Mouse (Mus musculus): ENCODE measurements at regions not wholly inside any gene's neighbourhood (a gene's known extent, or its start where the extent isn't known, plus 50 kb on each side); places are given as distances from the start of the nearest gene placed in this dataset.
A peak's percentile ranks its signal among the peaks of the same experiment; 100 is the strongest.

- no peak overlapping the region for H3K4me3 ChIP-seq (ENCODE audit: insufficient read depth, low read depth, low read length)
- H3K36me3 ChIP-seq (ENCODE audit: control insufficient read depth, insufficient read depth, low read length), result no peaks in the 10 kb centered on the region
- 52% methylated on average over 5 of the region's 5 CpGs for WGBS
- no peak for TF ChIP-seq POLR2A (IDR thresholded peaks at IDR 0.05; ENCODE audit: low read depth, low read length)
- no peak for TF ChIP-seq CTCF (conservative IDR thresholded peaks at IDR 0.05; ENCODE audit: insufficient read depth, insufficient read length, low read depth, low read length)
- H3K27ac ChIP-seq (ENCODE audit: insufficient read depth, low read depth, low read length), result no peak overlapping the region
- no peaks in the 10 kb centered on the region for H3K27me3 ChIP-seq (replicated peaks; ENCODE audit: control insufficient read depth, insufficient read depth, low read length)
- no peaks in the 10 kb centered on the region; the same call in 1 of the 2 replicates for H3K4me1 ChIP-seq (ENCODE audit: control insufficient read depth, insufficient read depth, low read length)
- no peak for DNase-seq
These were observed 124.5 kb upstream of the Tut7 start for GRCm38 (mm10) chr13:59947461-59947860.

- 27% methylated on average over 4 of the region's 4 CpGs for WGBS
- no peak for TF ChIP-seq POLR2A (IDR thresholded peaks at IDR 0.05; ENCODE audit: low read depth, low read length)
- TF ChIP-seq CTCF (conservative IDR thresholded peaks at IDR 0.05; ENCODE audit: insufficient read depth, insufficient read length, low read depth, low read length), result no peak
- no peaks in the 10 kb centered on the region for H3K27me3 ChIP-seq (replicated peaks; ENCODE audit: control insufficient read depth, insufficient read depth, low read length)
- no peak overlapping the region for H3K4me3 ChIP-seq (ENCODE audit: insufficient read depth, low read depth, low read length)
- no peaks in the 10 kb centered on the region; the same call in 1 of the 2 replicates for H3K4me1 ChIP-seq (ENCODE audit: control insufficient read depth, insufficient read depth, low read length)
- H3K36me3 ChIP-seq (ENCODE audit: control insufficient read depth, insufficient read depth, low read length), result no peaks in the 10 kb centered on the region
- DNase-seq, result peak; percentile 25
- no peak overlapping the region for H3K27ac ChIP-seq (ENCODE audit: insufficient read depth, low read depth, low read length)
These were observed 123.6 kb upstream of the Tut7 start for GRCm38 (mm10) chr13:59946509-59946908.

GRCm38 (mm10) chr13:59945631-59946030 lies 122.7 kb upstream of the Tut7 start:
- no peak overlapping the region for H3K27ac ChIP-seq (ENCODE audit: insufficient read depth, low read depth, low read length)
- no peak overlapping the region for H3K4me3 ChIP-seq (ENCODE audit: insufficient read depth, low read depth, low read length)
- 97% methylated on average over 1 of the region's 1 CpGs for WGBS
- no peak for TF ChIP-seq POLR2A (IDR thresholded peaks at IDR 0.05; ENCODE audit: low read depth, low read length)
- TF ChIP-seq CTCF (conservative IDR thresholded peaks at IDR 0.05; ENCODE audit: insufficient read depth, insufficient read length, low read depth, low read length), result no peak
- no peak for DNase-seq
- H3K4me1 ChIP-seq (ENCODE audit: control insufficient read depth, insufficient read depth, low read length), result no peaks in the 10 kb centered on the region; the same call in 1 of the 2 replicates
- no peaks in the 10 kb centered on the region for H3K27me3 ChIP-seq (replicated peaks; ENCODE audit: control insufficient read depth, insufficient read depth, low read length)
- H3K36me3 ChIP-seq (ENCODE audit: control insufficient read depth, insufficient read depth, low read length), result no peaks in the 10 kb centered on the region

- H3K4me3 ChIP-seq (ENCODE audit: insufficient read depth, low read depth, low read length), result no peak overlapping the region
- H3K36me3 ChIP-seq (ENCODE audit: control insufficient read depth, insufficient read depth, low read length), result no peaks in the 10 kb centered on the region
- H3K27me3 ChIP-seq (replicated peaks; ENCODE audit: control insufficient read depth, insufficient read depth, low read length), result no peaks in the 10 kb centered on the region
- H3K27ac ChIP-seq (ENCODE audit: insufficient read depth, low read depth, low read length), result no peak overlapping the region
- TF ChIP-seq CTCF (conservative IDR thresholded peaks at IDR 0.05; ENCODE audit: insufficient read depth, insufficient read length, low read depth, low read length) (no peak), POLR2A (IDR thresholded peaks at IDR 0.05; ENCODE audit: low read depth, low read length) (no peak)
- 40% methylated on average over 5 of the region's 5 CpGs for WGBS
- no peaks in the 10 kb centered on the region; the same call in 1 of the 2 replicates for H3K4me1 ChIP-seq (ENCODE audit: control insufficient read depth, insufficient read depth, low read length)
- DNase-seq, result peak; percentile 28
These were observed 120.7 kb upstream of the Tut7 start for GRCm38 (mm10) chr13:59943602-59944140.

GRCm38 (mm10) chr13:59943020-59943419 lies 120.1 kb upstream of the Tut7 start:
- no peaks in the 10 kb centered on the region; the same call in 1 of the 2 replicates for H3K4me1 ChIP-seq (ENCODE audit: control insufficient read depth, insufficient read depth, low read length)
- H3K27me3 ChIP-seq (replicated peaks; ENCODE audit: control insufficient read depth, insufficient read depth, low read length), result no peaks in the 10 kb centered on the region
- TF ChIP-seq POLR2A (IDR thresholded peaks at IDR 0.05; ENCODE audit: low read depth, low read length) (no peak), CTCF (conservative IDR thresholded peaks at IDR 0.05; ENCODE audit: insufficient read depth, insufficient read length, low read depth, low read length) (no peak)
- DNase-seq, result peak; percentile 70
- WGBS, result 29% methylated on average over 3 of the region's 3 CpGs
- H3K36me3 ChIP-seq (ENCODE audit: control insufficient read depth, insufficient read depth, low read length), result no peaks in the 10 kb centered on the region
- peak overlapping the region; percentile 36; the same call in 1 of the 2 replicates for H3K27ac ChIP-seq (ENCODE audit: insufficient read depth, low read depth, low read length)
- H3K4me3 ChIP-seq (ENCODE audit: insufficient read depth, low read depth, low read length), result no peak overlapping the region

- no peak for DNase-seq
- Histone ChIP-seq H3K4me3 (ENCODE audit: insufficient read depth, low read depth, low read length) (no peak overlapping the region), H3K36me3 (ENCODE audit: control insufficient read depth, insufficient read depth, low read length) (no peaks in the 10 kb centered on the region), H3K27ac (ENCODE audit: insufficient read depth, low read depth, low read length) (no peak overlapping the region), H3K27me3 (replicated peaks; ENCODE audit: control insufficient read depth, insufficient read depth, low read length) (no peaks in the 10 kb centered on the region), H3K4me1 (ENCODE audit: control insufficient read depth, insufficient read depth, low read length) (no peaks in the 10 kb centered on the region; the same call in 1 of the 2 replicates)
- TF ChIP-seq CTCF (conservative IDR thresholded peaks at IDR 0.05; ENCODE audit: insufficient read depth, insufficient read length, low read depth, low read length) (no peak), POLR2A (IDR thresholded peaks at IDR 0.05; ENCODE audit: low read depth, low read length) (no peak)
- WGBS, result 71% methylated on average over 3 of the region's 3 CpGs
These were observed 118.6 kb upstream of the Tut7 start for GRCm38 (mm10) chr13:59941519-59941918.

- WGBS, result 48% methylated on average over 16 of the region's 16 CpGs
- Histone ChIP-seq H3K4me3 (ENCODE audit: insufficient read depth, low read depth, low read length) (no peak overlapping the region), H3K27me3 (replicated peaks; ENCODE audit: control insufficient read depth, insufficient read depth, low read length) (no peaks in the 10 kb centered on the region), H3K36me3 (ENCODE audit: control insufficient read depth, insufficient read depth, low read length) (no peaks in the 10 kb centered on the region), H3K27ac (ENCODE audit: insufficient read depth, low read depth, low read length) (no peak overlapping the region), H3K4me1 (ENCODE audit: control insufficient read depth, insufficient read depth, low read length) (no peaks in the 10 kb centered on the region; the same call in 1 of the 2 replicates)
- no peak for DNase-seq
- TF ChIP-seq CTCF (conservative IDR thresholded peaks at IDR 0.05; ENCODE audit: insufficient read depth, insufficient read length, low read depth, low read length), result no peak
- no peak for TF ChIP-seq POLR2A (IDR thresholded peaks at IDR 0.05; ENCODE audit: low read depth, low read length)
These were observed 117.7 kb upstream of the Tut7 start for GRCm38 (mm10) chr13:59940414-59941205.
